Mouse (Mus musculus) spleen, adult 2 months (tissue): ENCODE data around the gene Zc3hav1.

Experiments
- CTCF ChIP-seq: fragments of 200-500 bp; IDR thresholded peaks from 2 replicates; pipeline ENCODE4 v1.5.1; 2011; ENCODE audit warnings: mild to moderate bottlenecking, inconsistent platforms; ENCODE audit not compliant: insufficient read depth, insufficient read length, insufficient replicate concordance; ENCODE audit errors: extremely low read depth
- POLR2A ChIP-seq: fragments of 200-500 bp; IDR thresholded peaks from 2 replicates; pipeline ENCODE4 v1.6.1; 2011; ENCODE audit warnings: low read depth, low read length, inconsistent platforms

DNA sequence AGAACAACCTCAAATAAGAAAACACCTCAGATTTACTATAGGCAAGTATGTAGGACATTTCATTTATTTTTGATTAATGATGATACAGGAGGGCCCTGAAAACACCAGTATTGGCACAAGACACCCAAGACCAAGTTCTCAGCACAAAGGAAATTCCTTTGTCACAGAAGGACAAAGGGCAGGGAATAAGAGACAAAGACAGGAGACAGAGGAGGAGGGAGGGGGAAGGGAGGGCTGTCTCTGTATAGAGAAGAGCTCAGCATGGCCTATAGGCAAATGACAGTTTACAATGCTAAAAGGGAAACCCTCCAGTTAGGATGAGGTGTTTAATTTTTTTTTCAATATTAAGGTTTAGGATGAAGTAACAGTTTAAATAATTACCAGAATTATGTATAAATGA lies 9.7 kb upstream of the Zc3hav1 start:
- no peak for TF ChIP-seq POLR2A
- no peak for TF ChIP-seq CTCF
